Mouse (Mus musculus): ENCODE results near the gene Syngap1.
A peak's percentile ranks its signal among the peaks of the same experiment; 100 is the strongest.

The Syngap1 gene

DNA sequence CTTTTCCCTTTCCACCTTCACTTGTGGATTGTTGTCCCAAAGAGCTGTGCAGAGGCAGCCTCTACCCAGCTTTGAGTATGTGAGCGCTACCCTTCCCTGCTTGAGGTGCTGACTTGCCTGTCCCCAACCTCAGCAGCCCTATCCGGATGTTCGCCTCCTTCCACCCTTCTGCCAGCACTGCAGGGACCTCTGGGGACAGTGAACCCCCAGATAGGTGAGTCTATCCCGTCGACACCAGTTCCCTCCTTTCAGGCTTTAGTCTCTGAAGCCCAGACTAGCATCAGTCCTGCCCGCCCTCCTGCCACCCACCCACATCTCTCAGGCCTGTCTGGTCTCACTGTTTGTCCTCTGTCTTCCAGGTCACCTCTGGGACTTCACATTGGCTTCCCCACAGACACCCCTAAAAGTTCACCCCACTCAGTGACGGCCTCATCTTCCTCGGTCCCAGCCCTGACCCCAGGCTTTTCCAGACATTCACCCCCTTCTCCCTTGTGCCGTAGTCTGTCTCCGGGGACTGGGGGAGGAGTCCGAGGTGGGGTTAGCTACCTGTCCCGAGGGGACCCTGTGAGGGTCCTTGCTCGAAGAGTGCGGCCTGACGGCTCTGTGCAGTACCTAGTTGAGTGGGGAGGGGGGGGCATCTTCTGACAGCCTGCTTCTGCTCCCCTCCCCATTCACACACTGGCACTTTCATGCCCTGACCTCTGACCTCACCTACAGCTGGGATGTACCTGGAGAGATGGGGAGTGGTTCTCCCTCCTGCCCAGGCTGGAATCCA, 3.9 kb upstream of the Syngap1 start:
- DNase-seq (ENCODE audit: low read depth) = no peak

GRCm38 (mm10) chr17:26937883-26938695, 3.0 kb upstream of the Syngap1 start:
- DNase-seq (ENCODE audit: low read depth) = no peak

- no peak for DNase-seq (ENCODE audit: low read depth)
Measured at GRCm38 (mm10) chr17:26938731-26939130, 2.3 kb upstream of the Syngap1 start.

DNA sequence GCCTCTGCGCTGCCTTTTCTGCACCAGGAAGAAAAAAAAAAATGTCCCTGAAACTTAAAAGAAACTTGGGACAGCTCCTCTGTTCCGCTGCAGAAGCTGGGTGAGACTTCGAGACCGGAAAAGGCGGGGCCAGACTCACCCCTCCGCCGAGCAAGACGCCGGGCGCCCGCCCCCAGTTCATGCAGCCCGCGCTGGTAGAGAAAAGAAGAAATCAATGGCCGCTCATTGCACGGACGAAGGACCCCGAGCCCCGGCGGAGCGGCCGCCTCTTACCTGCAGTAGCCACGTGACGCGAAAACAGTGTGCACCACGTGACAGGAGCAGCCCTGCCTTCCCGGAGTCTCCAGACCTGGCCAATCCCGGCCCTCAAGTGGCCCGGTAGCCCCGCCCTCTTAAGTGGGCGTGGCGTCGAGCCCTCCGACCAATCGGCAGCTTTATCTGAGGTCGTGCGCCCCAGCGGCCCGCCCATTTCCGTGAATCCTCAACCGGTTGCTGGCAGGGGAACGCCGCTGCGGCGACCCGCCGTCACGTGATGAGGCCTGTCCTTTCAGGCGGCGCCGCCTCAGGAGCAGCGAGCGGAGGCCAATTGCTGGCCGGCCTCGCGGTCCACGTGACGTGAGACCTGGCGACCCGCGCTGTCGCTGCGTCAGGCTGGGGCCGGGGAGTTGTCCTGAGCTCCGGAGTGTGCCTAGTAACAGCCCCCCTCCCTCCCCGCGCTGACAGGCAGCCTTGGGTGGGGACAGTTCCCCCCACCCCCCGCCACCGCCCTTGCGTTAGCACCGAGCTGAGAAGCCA, 1.7 kb upstream of the Syngap1 start, which contains the start of gene Cuta:
Cuta (minus strand) TSS at position 392 of the 795 bp plus-strand sequence.
- DNase-seq (ENCODE audit: low read depth) = peak; percentile 100

GRCm38 (mm10) chr17:26939973-26940300, 1.1 kb upstream of the Syngap1 start:
- DNase-seq (ENCODE audit: low read depth) = no peak

DNA sequence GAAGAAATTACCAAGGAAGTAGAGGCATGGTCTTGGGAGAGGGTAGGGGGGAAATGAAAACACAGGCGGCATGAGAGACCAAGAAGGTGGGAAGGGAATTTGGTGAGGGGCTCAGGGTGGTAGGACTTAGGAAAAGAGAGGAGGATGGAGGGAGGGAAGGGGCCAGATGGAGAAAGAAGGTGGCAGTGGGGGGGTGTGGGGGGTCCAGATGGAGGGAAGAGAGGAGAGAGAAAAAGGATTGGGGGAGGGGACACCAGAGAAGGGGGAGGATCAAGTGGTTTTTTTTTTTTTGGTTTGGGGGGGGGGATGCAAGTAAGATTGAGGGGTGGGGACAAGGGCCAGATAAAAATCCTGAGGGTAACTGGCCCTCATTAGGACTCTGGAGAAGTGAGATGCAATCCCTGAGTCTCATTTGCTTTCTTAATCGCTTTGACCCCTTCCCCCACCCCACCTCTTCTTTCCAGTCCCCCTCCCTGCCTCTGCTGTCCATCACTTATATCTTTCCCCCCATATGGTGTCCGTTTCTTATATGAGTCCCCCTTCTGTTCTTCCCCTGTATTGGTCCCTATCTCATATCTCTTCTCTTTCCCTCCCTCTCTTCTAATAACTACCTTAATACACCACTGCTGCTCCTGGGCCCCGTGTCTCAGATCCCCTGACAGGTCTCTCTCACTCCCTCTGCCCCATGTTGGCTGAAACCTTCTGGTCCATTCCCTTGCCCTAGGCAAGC, 953 bp downstream of the Syngap1 start:
- no peak for DNase-seq (ENCODE audit: low read depth)

DNA sequence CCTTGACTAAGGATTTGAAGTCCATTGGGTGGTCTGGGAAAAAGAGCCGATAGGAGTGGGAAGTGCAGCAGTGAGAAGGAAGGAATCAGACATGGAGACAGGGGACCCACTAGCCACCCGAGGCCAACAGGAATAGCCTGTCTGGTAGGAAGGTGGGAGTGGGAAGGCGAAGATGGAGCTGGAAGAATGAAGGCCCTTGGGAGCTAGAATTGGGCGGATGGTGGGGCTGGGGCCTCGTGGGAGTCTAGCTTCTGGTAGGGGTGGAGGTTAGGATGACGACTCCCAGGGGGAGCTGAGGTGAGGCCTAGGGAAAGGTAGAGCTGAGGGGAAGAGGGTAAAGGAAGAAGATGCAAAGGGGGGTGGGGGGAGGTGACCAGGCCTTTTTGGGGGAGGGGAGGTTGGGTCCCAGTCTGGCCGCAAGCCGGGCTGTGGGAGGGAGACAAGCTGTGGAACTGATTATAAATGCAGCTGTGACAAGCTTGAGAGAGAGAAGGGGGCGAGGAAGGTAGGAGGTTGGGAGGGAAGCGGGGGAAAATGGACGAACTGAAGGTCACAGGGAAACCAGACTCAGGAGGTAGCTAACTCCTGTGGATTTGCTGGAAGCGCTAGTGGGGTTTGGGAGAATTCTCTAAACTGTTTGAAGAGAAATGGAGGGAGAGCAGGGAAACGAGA, 4.9 kb downstream of the Syngap1 start:
- DNase-seq (ENCODE audit: low read depth) = no peak

DNA sequence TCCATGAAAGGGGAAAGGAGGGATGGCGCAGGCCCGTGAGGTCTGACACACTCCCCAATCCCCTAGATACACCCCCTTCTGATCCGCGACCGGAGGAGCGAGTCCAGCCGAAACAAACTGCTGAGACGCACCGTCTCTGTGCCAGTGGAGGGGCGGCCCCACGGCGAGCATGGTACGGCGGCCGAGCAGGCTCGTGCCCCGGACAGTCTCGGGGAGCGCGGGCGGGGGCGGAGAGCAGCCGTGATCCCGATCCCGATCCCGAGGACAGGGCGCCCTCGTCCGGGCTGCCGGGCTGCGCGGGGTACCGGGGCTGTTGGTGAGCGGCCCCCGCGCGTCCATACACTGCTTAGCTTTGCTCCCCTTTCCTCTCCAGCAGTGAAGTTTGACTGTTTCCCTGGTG, 5.5 kb downstream of the Syngap1 start:
- peak; percentile 24 for DNase-seq (ENCODE audit: low read depth)

DNA sequence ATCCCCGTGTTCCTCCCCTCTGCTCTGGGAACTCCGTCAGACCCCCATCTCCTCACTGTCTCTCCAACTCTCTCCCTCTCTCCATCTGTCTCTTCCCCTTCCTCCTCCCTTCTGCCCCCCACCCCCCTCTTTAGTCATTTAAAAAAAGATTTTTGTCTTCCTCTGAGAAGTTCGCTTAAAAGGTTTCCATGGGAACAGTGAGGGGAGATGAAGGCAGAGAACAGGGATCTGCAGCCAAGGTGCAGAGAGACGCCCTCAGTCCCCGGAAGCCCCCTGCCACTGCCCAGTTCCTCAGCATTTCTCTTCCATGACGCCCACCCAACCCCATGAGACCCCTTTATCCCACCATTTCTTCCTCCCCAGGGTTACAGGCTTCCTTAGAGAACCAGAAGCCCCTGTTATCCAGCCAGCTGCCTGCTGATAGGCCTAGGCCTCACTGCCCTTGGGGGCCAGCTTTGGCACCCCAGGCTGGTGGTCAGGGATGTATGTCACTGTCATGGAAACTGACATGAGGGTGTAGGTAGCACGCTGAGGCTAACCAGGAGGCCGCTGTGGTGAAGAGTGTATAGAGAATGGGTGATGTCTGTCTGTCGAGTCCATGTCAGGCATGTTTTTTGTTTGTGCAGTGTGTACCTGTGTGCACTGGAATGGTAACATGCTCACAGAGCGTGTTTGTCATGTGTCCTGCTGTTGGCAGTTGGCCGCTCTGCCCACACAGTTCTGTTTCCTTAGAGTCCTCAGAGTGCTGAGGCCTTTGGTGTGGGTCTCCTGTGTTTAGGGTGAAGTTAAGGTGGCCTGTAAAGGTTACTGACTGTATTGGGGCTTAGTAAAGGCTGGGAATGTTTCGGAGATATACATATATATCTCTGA, 6.4 kb downstream of the Syngap1 start:
- no peak for DNase-seq (ENCODE audit: low read depth)

DNA sequence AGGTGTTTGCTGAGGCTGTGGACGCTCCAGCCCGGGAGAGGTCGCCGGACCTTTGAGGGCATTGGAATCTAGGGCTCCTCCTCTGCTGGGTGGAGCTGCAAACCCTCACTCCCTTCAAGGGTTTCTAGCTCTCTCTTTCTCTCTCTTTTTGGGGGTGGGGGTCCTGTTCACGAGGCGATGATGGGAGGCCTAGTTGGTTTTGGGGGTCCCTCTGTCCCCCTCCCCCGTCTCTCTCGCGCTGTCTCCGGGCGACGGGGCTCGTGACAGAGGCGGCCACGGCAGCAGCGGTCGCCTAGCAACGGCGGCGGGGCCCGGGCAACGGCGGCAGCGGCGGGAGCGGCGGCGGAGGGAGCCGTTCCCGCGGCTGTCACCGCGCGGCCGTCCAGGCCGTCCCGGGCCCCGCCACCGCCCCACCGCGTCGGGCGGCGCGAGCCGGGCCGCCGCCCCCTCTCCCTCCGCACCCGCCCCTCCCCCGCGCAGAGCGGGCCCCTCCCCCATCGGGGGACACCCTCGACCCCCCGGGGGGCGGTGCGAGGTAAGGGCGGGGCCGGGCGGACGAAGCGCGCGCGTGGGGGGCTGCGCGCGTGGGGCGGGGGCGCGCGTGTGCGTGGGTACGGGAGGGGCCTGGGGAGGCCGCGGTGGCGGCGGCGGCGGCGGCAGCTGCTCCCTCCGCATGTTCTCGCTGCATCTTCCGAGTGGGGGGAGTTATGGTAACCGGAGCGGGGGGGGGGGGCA, 7.4 kb downstream of the Syngap1 start:
- DNase-seq (ENCODE audit: low read depth) = no peak

GRCm38 (mm10) chr17:26949051-26949577, 8.1 kb downstream of the Syngap1 start:
- DNase-seq (ENCODE audit: low read depth) = peak; percentile 55

- no peak for DNase-seq (ENCODE audit: low read depth)
Measured at GRCm38 (mm10) chr17:26949866-26950265, 8.8 kb downstream of the Syngap1 start.

GRCm38 (mm10) chr17:26950560-26951288, 9.7 kb downstream of the Syngap1 start:
- no peak for DNase-seq (ENCODE audit: low read depth)

GRCm38 (mm10) chr17:26951406-26951805, 10.4 kb downstream of the Syngap1 start:
- DNase-seq (ENCODE audit: low read depth) = peak; percentile 80

GRCm38 (mm10) chr17:26951952-26952877, 11.2 kb downstream of the Syngap1 start:
- peak; percentile 27 for DNase-seq (ENCODE audit: low read depth)

DNA sequence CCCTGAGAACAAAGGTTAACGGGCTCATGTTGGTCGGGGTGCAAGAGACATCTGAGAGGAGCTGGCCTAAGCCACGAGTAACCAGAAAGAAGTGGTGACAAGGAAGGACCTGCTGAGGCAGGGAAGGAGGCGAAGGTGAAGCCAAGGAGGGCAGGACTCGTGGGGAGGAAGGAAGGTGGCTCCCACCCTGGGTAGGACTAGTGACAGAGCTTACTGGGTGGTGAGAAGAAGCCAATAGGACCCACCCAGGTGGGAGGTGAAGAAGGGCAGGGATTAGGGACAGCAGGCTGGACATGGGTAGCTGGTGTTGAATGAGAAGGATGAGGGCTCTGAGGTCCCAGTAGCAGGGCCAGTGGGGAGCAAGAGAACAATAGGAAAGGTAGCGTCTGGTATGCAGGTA, 12.1 kb downstream of the Syngap1 start:
- no peak for DNase-seq (ENCODE audit: low read depth)

DNA sequence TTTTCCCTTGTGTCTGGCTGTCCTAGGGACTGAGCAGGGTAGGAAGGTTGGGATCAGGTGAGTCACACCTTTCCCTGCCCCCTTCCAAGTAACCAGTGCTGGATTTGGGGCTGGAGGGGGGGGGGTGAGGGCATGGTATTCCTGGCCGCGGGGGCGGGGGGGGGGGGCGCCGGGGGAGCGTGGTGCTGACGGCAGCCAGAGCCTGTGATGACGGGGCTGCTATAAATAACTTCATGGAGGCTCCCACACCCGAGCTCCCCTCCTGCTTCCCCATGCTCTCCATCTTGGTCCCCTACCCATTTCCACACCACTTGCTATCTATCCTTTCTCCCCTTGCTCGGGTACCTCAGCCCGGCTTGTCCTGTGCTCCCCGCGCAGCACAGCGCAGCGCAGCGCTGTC, 12.7 kb downstream of the Syngap1 start:
- DNase-seq (ENCODE audit: low read depth) = no peak

GRCm38 (mm10) chr17:26956309-26956708, 15.3 kb downstream of the Syngap1 start:
- no peak for DNase-seq (ENCODE audit: low read depth)

Measured in naive thymus-derived CD4-positive, alpha-beta T cell, adult 2 months (primary cell).